Mouse (Mus musculus): ENCODE data around the gene Mov10l1. TPM values are rescaled to one million over a fixed set of nuclear protein-coding genes. Genes with fewer than 3 reads are reported as not detected.

The Mov10l1 gene
- polyA plus RNA-seq, 2 experiments = not detected

- Histone ChIP-seq H3K4me2 (ENCODE audit: low read depth) (no peak overlapping the region), H3K36me3 (replicated peaks; ENCODE audit: control insufficient read depth, insufficient read depth, low read depth) (no peaks in the 10 kb centered on the region), H3K4me3 (ENCODE audit: insufficient read depth in 1 of 2, low read depth in 2 of 2, low read length in 2 of 2) (no peak overlapping the region), H3K9ac (replicated peaks) (no peak overlapping the region), H3K4me1 (replicated peaks; ENCODE audit: control insufficient read depth in 2 of 2, insufficient read depth in 2 of 2, low read length in 1 of 2) (no peaks in the 10 kb centered on the region), H3K27me3 (ENCODE audit: control insufficient read depth, insufficient read depth, low read length) (no peaks in the 10 kb centered on the region), H3K9me3 (ENCODE audit: control insufficient read depth, low read length) (no peaks in the 10 kb centered on the region), H3K27ac (no peak overlapping the region)
- TF ChIP-seq CTCF (IDR thresholded peaks at IDR 0.05; ENCODE audit: low read depth) (no peak), EP300 (IDR thresholded peaks at IDR 0.05; ENCODE audit: low read depth) (no peak)
- 80% methylated on average over 7 of the region's 7 CpGs for WGBS (ENCODE audit: insufficient replicate concordance)
- DNase-seq (ENCODE audit: low read depth in 3 of 3, low spot score in 3 of 3) (no peak), ATAC-seq (ENCODE audit: insufficient read depth) (no peak)
Measured at GRCm38 (mm10) chr15:89007002-89007401, 24.3 kb downstream of the Mov10l1 start.

GRCm38 (mm10) chr15:89007781-89008180, 25.1 kb downstream of the Mov10l1 start:
- H3K36me3 ChIP-seq (replicated peaks; ENCODE audit: control insufficient read depth, insufficient read depth, low read depth) = no peaks in the 10 kb centered on the region
- DNase-seq (ENCODE audit: low read depth in 3 of 3, low spot score in 3 of 3) (no peak), ATAC-seq (ENCODE audit: insufficient read depth) (no peak)
- H3K4me1 ChIP-seq (replicated peaks; ENCODE audit: control insufficient read depth in 2 of 2, insufficient read depth in 2 of 2, low read length in 1 of 2) = no peaks in the 10 kb centered on the region
- WGBS (ENCODE audit: insufficient replicate concordance) = 56% methylated on average over 5 of the region's 5 CpGs
- no peaks in the 10 kb centered on the region for H3K27me3 ChIP-seq (ENCODE audit: control insufficient read depth, insufficient read depth, low read length)
- H3K9ac ChIP-seq (replicated peaks) = no peak overlapping the region
- no peaks in the 10 kb centered on the region for H3K9me3 ChIP-seq (ENCODE audit: control insufficient read depth, low read length)
- H3K4me2 ChIP-seq (ENCODE audit: low read depth) = no peak overlapping the region
- no peak overlapping the region for H3K27ac ChIP-seq
- TF ChIP-seq CTCF (IDR thresholded peaks at IDR 0.05; ENCODE audit: low read depth) (no peak), EP300 (IDR thresholded peaks at IDR 0.05; ENCODE audit: low read depth) (no peak)
- no peak overlapping the region for H3K4me3 ChIP-seq (ENCODE audit: insufficient read depth in 1 of 2, low read depth in 2 of 2, low read length in 2 of 2)

GRCm38 (mm10) chr15:89016722-89017121, 34.0 kb downstream of the Mov10l1 start:
- no peak for ATAC-seq (ENCODE audit: insufficient read depth)
- no peaks in the 10 kb centered on the region for H3K9me3 ChIP-seq (ENCODE audit: control insufficient read depth, low read length)
- H3K4me3 ChIP-seq (ENCODE audit: insufficient read depth in 1 of 2, low read depth in 2 of 2, low read length in 2 of 2) = no peak overlapping the region
- 0 out of 4 replicates have a peak, but pooled peaks cover 0 to 4% of the 10 kb centered on the region in 2 experiments for H3K4me1 ChIP-seq (replicated peaks; ENCODE audit: control insufficient read depth in 2 of 2, insufficient read depth in 2 of 2, low read length in 1 of 2)
- H3K4me2 ChIP-seq (ENCODE audit: low read depth) = no peak overlapping the region
- no peaks in the 10 kb centered on the region for H3K36me3 ChIP-seq (replicated peaks; ENCODE audit: control insufficient read depth, insufficient read depth, low read depth)
- no peak overlapping the region for H3K27ac ChIP-seq
- no peak for TF ChIP-seq CTCF (IDR thresholded peaks at IDR 0.05; ENCODE audit: low read depth)
- TF ChIP-seq EP300 (IDR thresholded peaks at IDR 0.05; ENCODE audit: low read depth) = no peak
- DNase-seq (ENCODE audit: low read depth in 3 of 3, low spot score in 3 of 3) = no peak
- WGBS (ENCODE audit: insufficient replicate concordance) = 51% methylated on average over 3 of the region's 3 CpGs
- H3K27me3 ChIP-seq (ENCODE audit: control insufficient read depth, insufficient read depth, low read length) = no peaks in the 10 kb centered on the region
- H3K9ac ChIP-seq (replicated peaks) = no peak overlapping the region

- H3K9ac ChIP-seq (replicated peaks) = no peak overlapping the region
- DNase-seq (ENCODE audit: low read depth in 3 of 3, low spot score in 3 of 3) (no peak), ATAC-seq (ENCODE audit: insufficient read depth) (no peak)
- H3K36me3 ChIP-seq (replicated peaks; ENCODE audit: control insufficient read depth, insufficient read depth, low read depth) = no peaks in the 10 kb centered on the region
- H3K4me3 ChIP-seq (ENCODE audit: insufficient read depth in 1 of 2, low read depth in 2 of 2, low read length in 2 of 2) = no peak overlapping the region
- no peak overlapping the region for H3K4me2 ChIP-seq (ENCODE audit: low read depth)
- H3K9me3 ChIP-seq (ENCODE audit: control insufficient read depth, low read length) = no peaks in the 10 kb centered on the region
- no peak overlapping the region for H3K27ac ChIP-seq
- WGBS (ENCODE audit: insufficient replicate concordance) = 53% methylated on average over 7 of the region's 7 CpGs
- no peaks in the 10 kb centered on the region for H3K27me3 ChIP-seq (ENCODE audit: control insufficient read depth, insufficient read depth, low read length)
- TF ChIP-seq CTCF (IDR thresholded peaks at IDR 0.05; ENCODE audit: low read depth) = no peak
- TF ChIP-seq EP300 (IDR thresholded peaks at IDR 0.05; ENCODE audit: low read depth) = no peak
- H3K4me1 ChIP-seq (replicated peaks; ENCODE audit: control insufficient read depth in 2 of 2, insufficient read depth in 2 of 2, low read length in 1 of 2) = 0 out of 4 replicates have a peak, but pooled peaks cover 0 to 4% of the 10 kb centered on the region in 2 experiments
Measured at GRCm38 (mm10) chr15:89020085-89020484, 37.4 kb downstream of the Mov10l1 start.

GRCm38 (mm10) chr15:89020492-89020891, 37.8 kb downstream of the Mov10l1 start:
- 61% methylated on average over 7 of the region's 7 CpGs for WGBS (ENCODE audit: insufficient replicate concordance)

More at GRCm38 (mm10) chr15:89020492-89020891, 37.8 kb downstream of the Mov10l1 start:
- DNase-seq (ENCODE audit: low read depth in 3 of 3, low spot score in 3 of 3) = no peak
- Histone ChIP-seq H3K27ac (no peak overlapping the region), H3K9me3 (ENCODE audit: control insufficient read depth, low read length) (no peaks in the 10 kb centered on the region), H3K9ac (replicated peaks) (no peak overlapping the region), H3K4me1 (replicated peaks; ENCODE audit: control insufficient read depth in 2 of 2, insufficient read depth in 2 of 2, low read length in 1 of 2) (0 out of 4 replicates have a peak, but pooled peaks cover 0 to 4% of the 10 kb centered on the region in 2 experiments), H3K36me3 (replicated peaks; ENCODE audit: control insufficient read depth, insufficient read depth, low read depth) (no peaks in the 10 kb centered on the region), H3K4me2 (ENCODE audit: low read depth) (no peak overlapping the region), H3K27me3 (ENCODE audit: control insufficient read depth, insufficient read depth, low read length) (no peaks in the 10 kb centered on the region), H3K4me3 (ENCODE audit: insufficient read depth in 1 of 2, low read depth in 2 of 2, low read length in 2 of 2) (no peak overlapping the region)
- TF ChIP-seq EP300 (IDR thresholded peaks at IDR 0.05; ENCODE audit: low read depth) (no peak), CTCF (IDR thresholded peaks at IDR 0.05; ENCODE audit: low read depth) (no peak)
- ATAC-seq (ENCODE audit: insufficient read depth) = no peak
